Mouse (Mus musculus) intestine, embryonic 14.5 days (tissue): ENCODE measurements at regions not wholly inside any gene's neighbourhood (a gene's known extent, or its start where the extent isn't known, plus 50 kb on each side); places are given as distances from the start of the nearest gene placed in this dataset.
A peak's percentile ranks its signal among the peaks of the same experiment; 100 is the strongest.

Experiments
- ATAC-seq: fragments of 200-750 bp; cut with Nextera tagmentation; replicated peaks from 2 replicates; pipeline ENCODE4 v1.8.0; 2017; ENCODE audit warnings: low read depth, moderate number of reproducible peaks, moderate TSS enrichment, moderate library complexity; ENCODE audit not compliant: low FRiP score, low TSS enrichment
- DNase-seq: peaks from one replicate; pipeline ENCODE4 v3.0.0-alpha.2; 2018; ENCODE audit warnings: low spot score
- H3K27ac ChIP-seq: fragments of 300-500 bp; sonication (generic); 2 replicates; pipeline ENCODE4 v1.5.1; 2014; ENCODE audit warnings: low read depth, mild to moderate bottlenecking, control low read depth
- H3K27me3 ChIP-seq: fragments of 300-500 bp; sonication (generic); replicated peaks from 2 replicates; pipeline ENCODE4 v1.6.1; 2014; ENCODE audit warnings: low read length, control low read depth; ENCODE audit not compliant: control insufficient read depth, insufficient read depth
- H3K36me3 ChIP-seq: fragments of 300-500 bp; sonication (generic); 2 replicates; pipeline ENCODE4 v1.6.1; 2014; ENCODE audit warnings: low read length, control low read depth; ENCODE audit not compliant: control insufficient read depth, insufficient read depth
- H3K4me1 ChIP-seq: fragments of 300-500 bp; sonication (generic); replicated peaks from 2 replicates; pipeline ENCODE4 v1.6.1; 2014; ENCODE audit warnings: low read length, control low read depth, mixed read lengths; ENCODE audit not compliant: control insufficient read depth, insufficient read depth
- H3K4me2 ChIP-seq: fragments of 300-500 bp; sonication (generic); 2 replicates; pipeline ENCODE4 v1.6.1; 2014; ENCODE audit warnings: low read length
- H3K4me3 ChIP-seq: fragments of 300-500 bp; sonication (generic); 2 replicates; pipeline ENCODE4 v1.5.1; 2014; ENCODE audit warnings: low read depth, low read length, control low read depth, mixed read lengths
- H3K9ac ChIP-seq: fragments of 300-500 bp; sonication (generic); 2 replicates; pipeline ENCODE4 v1.6.1; 2014; ENCODE audit warnings: mild to moderate bottlenecking, low read length
- H3K9me3 ChIP-seq: fragments of 300-500 bp; sonication (generic); 2 replicates; pipeline ENCODE4 v1.6.1; 2016; ENCODE audit warnings: low read length, control low read depth; ENCODE audit not compliant: control insufficient read depth
- WGBS: fragments of 180-500 bp; shearing (Covaris S2); extraction: QIAGEN DNeasy Blood & Tissue Kit; methylation state at CpG from one replicate; pipeline ENCODE4 v1.1.7; 2014; 5-methylcytosine and 5-hydroxymethylcytosine counted together

DNA sequence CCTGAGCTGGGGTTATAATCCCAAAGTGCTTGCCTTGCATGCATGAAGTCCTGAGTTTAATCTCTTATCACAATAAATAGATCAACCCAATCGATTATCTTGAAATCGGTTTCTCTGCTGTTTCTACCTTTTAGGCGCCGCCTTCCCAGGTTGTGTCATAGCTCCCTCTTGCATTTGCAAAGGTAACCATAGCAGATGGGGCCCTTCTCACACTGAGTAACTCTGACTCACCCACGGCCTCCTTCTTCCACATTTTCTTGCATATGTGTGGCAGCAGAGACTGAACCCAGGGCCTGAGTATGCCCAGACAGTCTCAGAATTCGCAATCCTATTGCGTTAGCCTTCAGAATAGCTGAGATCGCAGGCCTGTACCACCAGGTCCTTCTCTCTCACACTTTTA lies 570.7 kb upstream of the Gm10131 start:
- ATAC-seq (no peak), DNase-seq (no peak)
- H3K4me1 ChIP-seq, result peaks cover 9% of the 10 kb centered on the region
- H3K36me3 ChIP-seq, result no peaks in the 10 kb centered on the region
- H3K27ac ChIP-seq, result no peak overlapping the region
- H3K4me3 ChIP-seq, result no peak overlapping the region
- H3K4me2 ChIP-seq, result no peak overlapping the region
- H3K9ac ChIP-seq, result no peak overlapping the region
- WGBS, result 95% methylated on average over 8 of the region's 8 CpGs
- H3K27me3 ChIP-seq, result no peaks in the 10 kb centered on the region
- no peaks in the 10 kb centered on the region for H3K9me3 ChIP-seq

DNA sequence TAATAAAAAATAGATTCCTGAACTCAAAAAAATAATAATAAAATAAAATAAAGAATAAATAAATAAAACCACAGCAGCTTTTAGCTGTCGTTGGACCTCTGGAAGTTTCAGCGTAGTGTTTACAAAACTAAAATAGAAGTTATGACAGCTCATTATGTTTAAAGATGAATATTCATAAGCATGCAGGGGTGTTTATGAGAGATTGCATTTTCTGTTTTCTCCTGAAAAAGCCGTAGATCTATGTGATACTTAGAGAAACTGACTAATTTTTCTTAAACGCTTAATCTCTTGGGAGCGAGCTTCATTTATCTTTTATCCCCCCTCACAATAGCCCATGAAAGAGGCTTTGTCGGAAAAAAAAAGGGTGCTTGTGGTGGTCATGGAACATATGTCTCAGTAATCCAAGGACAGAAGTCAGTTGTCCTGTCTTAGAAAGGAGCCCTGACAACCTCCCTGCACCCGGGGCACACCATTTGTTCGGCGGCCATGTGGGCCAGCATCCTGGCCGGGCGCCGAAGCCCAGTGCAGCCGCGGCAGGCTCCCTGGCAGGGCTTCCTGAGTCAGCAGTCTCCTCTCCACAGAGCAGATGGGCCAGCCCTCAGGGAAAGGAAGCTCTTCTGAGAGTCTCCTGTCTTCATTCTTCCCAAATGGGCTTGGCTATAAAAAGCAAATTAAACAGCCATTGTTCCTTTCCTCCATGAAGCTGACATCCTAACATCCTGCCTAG lies 568.2 kb upstream of the Gm10131 start:
- Histone ChIP-seq H3K27me3 (no peaks in the 10 kb centered on the region), H3K36me3 (no peaks in the 10 kb centered on the region), H3K4me2 (peak overlapping the region; percentile 31), H3K9ac (no peak overlapping the region), H3K4me1 (peaks cover 12% of the 10 kb centered on the region), H3K4me3 (no peak overlapping the region), H3K9me3 (no peaks in the 10 kb centered on the region), H3K27ac (peak overlapping the region; percentile 79)
- 33% methylated on average over 14 of the region's 14 CpGs for WGBS
- peak; percentile 63 for DNase-seq
- ATAC-seq, result peak; percentile 75

- 89% methylated on average over 8 of the region's 8 CpGs for WGBS
- no peak for ATAC-seq
- H3K27ac ChIP-seq, result no peak overlapping the region
- DNase-seq, result no peak
- H3K9me3 ChIP-seq, result no peaks in the 10 kb centered on the region
- no peak overlapping the region for H3K9ac ChIP-seq
- H3K4me2 ChIP-seq, result no peak overlapping the region
- peaks cover 12% of the 10 kb centered on the region for H3K4me1 ChIP-seq
- no peaks in the 10 kb centered on the region for H3K36me3 ChIP-seq
- no peaks in the 10 kb centered on the region for H3K27me3 ChIP-seq
- no peak overlapping the region for H3K4me3 ChIP-seq
Observed at GRCm38 (mm10) chr8:34678879-34679278, 567.3 kb upstream of the Gm10131 start.

- no peaks in the 10 kb centered on the region for H3K9me3 ChIP-seq
- no peak overlapping the region for H3K4me3 ChIP-seq
- H3K4me2 ChIP-seq, result no peak overlapping the region
- H3K27ac ChIP-seq, result peak overlapping the region; percentile 19; the same call in 1 of the 2 replicates
- no peaks in the 10 kb centered on the region for H3K36me3 ChIP-seq
- ATAC-seq (peak; percentile 45), DNase-seq (peak; percentile 60)
- 10% methylated on average over 3 of the region's 3 CpGs for WGBS
- peaks cover 18% of the 10 kb centered on the region for H3K4me1 ChIP-seq
- no peaks in the 10 kb centered on the region for H3K27me3 ChIP-seq
- H3K9ac ChIP-seq, result no peak overlapping the region
Observed at GRCm38 (mm10) chr8:34671716-34672115, 560.2 kb upstream of the Gm10131 start.

- no peaks in the 10 kb centered on the region for H3K27me3 ChIP-seq
- DNase-seq (no peak), ATAC-seq (peak; percentile 32; the same call in 1 of the 2 replicates)
- H3K36me3 ChIP-seq, result no peaks in the 10 kb centered on the region
- 25% methylated on average over 4 of the region's 4 CpGs for WGBS
- H3K4me3 ChIP-seq, result no peak overlapping the region
- H3K4me1 ChIP-seq, result peaks cover 18% of the 10 kb centered on the region
- no peaks in the 10 kb centered on the region for H3K9me3 ChIP-seq
- H3K9ac ChIP-seq, result no peak overlapping the region
- no peak overlapping the region for H3K4me2 ChIP-seq
- 0 out of 2 replicates have a peak overlapping the region, but pooled peaks have one; percentile 19 for H3K27ac ChIP-seq
Observed at GRCm38 (mm10) chr8:34670930-34671715, 559.6 kb upstream of the Gm10131 start.

DNA sequence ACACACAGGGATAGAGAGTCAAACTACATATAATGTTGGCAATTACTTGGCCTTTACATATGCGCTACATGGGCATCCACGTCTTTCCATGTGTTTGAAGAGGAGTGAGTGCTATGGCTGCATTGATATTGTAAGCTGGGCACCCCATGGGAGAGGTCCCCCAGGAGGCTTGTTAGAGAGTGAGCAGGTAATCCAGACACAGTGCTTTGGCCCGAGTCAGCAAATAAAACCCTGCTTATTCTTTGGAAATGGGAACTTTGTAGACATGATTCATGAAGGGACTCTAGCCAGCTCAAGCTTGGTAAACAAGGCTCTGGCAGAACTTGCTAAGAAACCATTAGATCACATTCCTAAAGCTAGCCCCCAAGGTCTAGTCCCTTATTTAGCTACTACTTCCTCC lies 557.6 kb upstream of the Gm10131 start:
- no peak overlapping the region for H3K9ac ChIP-seq
- no peak overlapping the region for H3K4me3 ChIP-seq
- no peaks in the 10 kb centered on the region for H3K27me3 ChIP-seq
- H3K9me3 ChIP-seq, result no peaks in the 10 kb centered on the region
- WGBS, result 76% methylated on average over 3 of the region's 3 CpGs
- no peak overlapping the region for H3K27ac ChIP-seq
- no peaks in the 10 kb centered on the region for H3K36me3 ChIP-seq
- DNase-seq (no peak), ATAC-seq (no peak)
- H3K4me1 ChIP-seq, result peaks cover 18% of the 10 kb centered on the region
- H3K4me2 ChIP-seq, result no peak overlapping the region

- H3K27ac ChIP-seq, result no peak overlapping the region
- no peaks in the 10 kb centered on the region for H3K9me3 ChIP-seq
- DNase-seq (no peak), ATAC-seq (no peak)
- no peak overlapping the region for H3K4me3 ChIP-seq
- H3K27me3 ChIP-seq, result no peaks in the 10 kb centered on the region
- no peak overlapping the region for H3K9ac ChIP-seq
- H3K4me2 ChIP-seq, result no peak overlapping the region
- no peaks in the 10 kb centered on the region for H3K36me3 ChIP-seq
- WGBS, result 84% methylated on average over 4 of the region's 4 CpGs
- no peaks in the 10 kb centered on the region for H3K4me1 ChIP-seq
Observed at GRCm38 (mm10) chr8:34664429-34664828, 552.9 kb upstream of the Gm10131 start.

DNA sequence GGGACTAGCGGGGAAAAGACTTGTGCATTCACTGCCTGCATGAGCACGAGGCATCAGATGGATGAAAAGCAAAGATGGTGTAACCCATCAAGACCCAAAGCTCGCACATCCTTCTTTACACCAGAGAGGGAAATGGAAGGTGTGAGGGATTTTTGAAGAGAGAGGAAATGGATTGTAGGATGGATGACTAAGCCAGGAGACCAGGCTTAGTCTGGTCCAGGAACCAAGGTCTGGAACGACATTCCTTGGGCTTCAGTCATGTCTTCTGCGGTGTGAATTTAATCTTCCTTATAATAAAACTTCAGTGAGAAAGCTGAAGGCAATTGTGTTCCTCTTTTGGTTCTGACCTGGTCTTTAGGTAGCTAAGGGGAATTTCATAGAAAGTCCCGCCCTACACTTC lies 551.0 kb upstream of the Gm10131 start:
- no peak overlapping the region for H3K4me2 ChIP-seq
- H3K27ac ChIP-seq, result no peak overlapping the region
- no peaks in the 10 kb centered on the region for H3K36me3 ChIP-seq
- WGBS, result 91% methylated on average over 6 of the region's 6 CpGs
- DNase-seq (no peak), ATAC-seq (no peak)
- no peak overlapping the region for H3K4me3 ChIP-seq
- no peaks in the 10 kb centered on the region for H3K27me3 ChIP-seq
- H3K9me3 ChIP-seq, result no peaks in the 10 kb centered on the region
- no peaks in the 10 kb centered on the region for H3K4me1 ChIP-seq
- no peak overlapping the region for H3K9ac ChIP-seq
